Comparison of ENCODE assay signal across 8 mouse cellular contexts in the genomic region with DNA sequence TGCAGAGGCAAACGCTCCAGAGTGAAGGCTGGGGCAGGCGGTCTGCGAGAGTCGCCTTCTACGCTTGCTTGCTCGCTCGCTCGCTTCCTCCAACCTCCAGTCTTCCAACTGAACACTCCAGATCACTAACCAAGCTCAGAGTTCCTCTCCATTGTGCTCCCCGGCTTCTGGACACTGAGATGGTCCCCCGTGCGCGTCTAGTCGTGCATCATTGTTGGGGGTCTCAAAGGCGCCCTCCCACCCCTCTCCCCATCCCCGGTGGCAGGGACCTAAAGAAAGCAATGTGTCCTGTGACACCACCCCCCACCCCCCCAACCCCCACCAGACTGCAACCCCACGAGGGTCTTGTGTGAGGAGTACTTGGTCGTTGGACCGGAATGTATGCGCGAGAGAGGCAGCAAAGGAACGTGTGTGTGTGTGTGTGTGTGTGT. TPM values are rescaled to one million over a fixed set of nuclear protein-coding genes. Genes with fewer than 3 reads are reported as not detected.
A peak's percentile ranks its signal among the peaks of the same experiment; 100 is the strongest.
DNase-seq lines count a peak whose midpoint lies in the region; ATAC-seq and TF ChIP-seq lines count a peak whose summit lies in the region.

No protein-coding gene starts in this region.

- ATAC-seq in hindbrain, embryonic 13.5 days (ENCODE audit: low FRiP score): peak; percentile 59
- ATAC-seq in granulocyte monocyte progenitor cell, adult 5-6 weeks (replicated peaks; ENCODE audit: poor library complexity, severe bottlenecking): no peak

- peak overlapping the region; percentile 47 for H3K4me3 ChIP-seq in cerebellum, adult 2 months (replicated peaks; ENCODE audit: insufficient read depth, low read depth, low read length)
- H3K4me3 ChIP-seq in testis, adult 2 months (ENCODE audit: control insufficient read depth, low read depth, low read length): peak overlapping the region; percentile 58
- H3K4me3 ChIP-seq in hindbrain, embryonic 13.5 days: peak overlapping the region; percentile 68

- no peaks in the 10 kb centered on the region for H3K36me3 ChIP-seq in testis, adult 2 months (ENCODE audit: control insufficient read depth, insufficient read depth, low read length)
- H3K36me3 ChIP-seq in hindbrain, embryonic 13.5 days: no peaks in the 10 kb centered on the region

- DNase-seq in cerebellum, adult 2 months: peak in 1 of 2 experiments; percentile 6
- DNase-seq in cerebellum, adult 11-12 months: no peak
- DNase-seq in testis, postnatal 14 days (ENCODE audit: low spot score): no peak
- peak; percentile 3 for DNase-seq in lung, postnatal 14 days
- DNase-seq in layer of hippocampus, adult 11-12 months (ENCODE audit: low spot score): no peak

- H3K27me3 ChIP-seq in cerebellum, adult 2 months (ENCODE audit: control insufficient read depth, insufficient read depth, low read length): peaks cover 5% of the 10 kb centered on the region; the same call in 1 of the 2 replicates
- peaks cover 4% of the 10 kb centered on the region; the same call in 1 of the 2 replicates for H3K27me3 ChIP-seq in testis, adult 2 months (ENCODE audit: control insufficient read depth, insufficient read depth, low read length)
- 0 out of 2 replicates have a peak, but pooled peaks cover 5% of the 10 kb centered on the region for H3K27me3 ChIP-seq in hindbrain, embryonic 13.5 days

- peak overlapping the region; percentile 94 for H3K4me2 ChIP-seq in hindbrain, embryonic 13.5 days

- H3K9ac ChIP-seq in hindbrain, embryonic 13.5 days: peak overlapping the region; percentile 82

- H3K9me3 ChIP-seq in hindbrain, embryonic 13.5 days: no peaks in the 10 kb centered on the region

- TF ChIP-seq POLR2A in cerebellum, adult 2 months (IDR thresholded peaks at IDR 0.05; ENCODE audit: borderline replicate concordance, insufficient read depth, low read length): no peak
- no peak for TF ChIP-seq POLR2A in testis, adult 2 months (IDR thresholded peaks at IDR 0.05; ENCODE audit: control insufficient read depth, low read depth, low read length)

- 25% methylated on average over 20 of the region's 21 CpGs for WGBS in cerebellum, adult 2 months
- 1% methylated on average over 21 of the region's 21 CpGs for WGBS in hindbrain, embryonic 13.5 days

- peaks cover 4% of the 10 kb centered on the region; the same call in 1 of the 2 replicates for H3K4me1 ChIP-seq in cerebellum, adult 2 months (ENCODE audit: control insufficient read depth, insufficient read depth, low read length)
- H3K4me1 ChIP-seq in testis, adult 2 months (ENCODE audit: control insufficient read depth, insufficient read depth, low read length): peaks cover 10% of the 10 kb centered on the region
- peaks cover 22% of the 10 kb centered on the region for H3K4me1 ChIP-seq in hindbrain, embryonic 13.5 days (replicated peaks)

- H3K27ac ChIP-seq in cerebellum, adult 2 months (ENCODE audit: insufficient read depth, low read length): no peak overlapping the region
- H3K27ac ChIP-seq in testis, adult 2 months (ENCODE audit: control insufficient read depth, insufficient read depth, low read depth, low read length): no peak overlapping the region
- H3K27ac ChIP-seq in hindbrain, embryonic 13.5 days: peak overlapping the region; percentile 78

- TF ChIP-seq CTCF in cerebellum, adult 2 months (IDR thresholded peaks at IDR 0.05; ENCODE audit: borderline replicate concordance, insufficient read depth, low read depth, low read length): no peak
- no peak for TF ChIP-seq CTCF in testis, adult 2 months (IDR thresholded peaks at IDR 0.05; ENCODE audit: control insufficient read depth, insufficient read depth, insufficient replicate concordance, low read depth, low read length)

RNA-seq across cellular contexts. Expression of a gene that starts 0.4 kb away (rescaled TPM):
- 7.0 and 8.2 TPM in 2 replicates for polyA plus RNA-seq in cerebellum, adult 2 months (2012; rRNA removed)
- polyA plus RNA-seq in testis, adult 2 months (2012; rRNA removed): 0.01 and 0.08 TPM in 2 replicates
- 8.3 and 11.5 TPM in 2 replicates for polyA plus RNA-seq in hindbrain, embryonic 13.5 days (2015; fragmentation: Nextera tagmentation; extraction: Ambion mirVana)
- not detected in 2 replicates for total RNA-seq in granulocyte monocyte progenitor cell, adult 5-6 weeks (2014; fragmentation: Nextera tagmentation)
- 0.05 TPM in 1 of 2 replicates, not detected in the other for total RNA-seq in granulocyte monocyte progenitor cell, adult 5-6 weeks (2017)
